Mouse (Mus musculus): ENCODE measurements around the gene Nemf. TPM values are rescaled to one million over a fixed set of nuclear protein-coding genes. Genes with fewer than 3 reads are reported as not detected.

Gene Nemf
- polyA plus RNA-seq (2015; fragmentation: Illumina TruSeq; extraction: RNeasy Lipid Tissue Mini Kit (QIAGEN cat#74804); ENCODE audit: insufficient read depth, low read depth, low replicate concordance), result 14.8 TPM

DNA sequence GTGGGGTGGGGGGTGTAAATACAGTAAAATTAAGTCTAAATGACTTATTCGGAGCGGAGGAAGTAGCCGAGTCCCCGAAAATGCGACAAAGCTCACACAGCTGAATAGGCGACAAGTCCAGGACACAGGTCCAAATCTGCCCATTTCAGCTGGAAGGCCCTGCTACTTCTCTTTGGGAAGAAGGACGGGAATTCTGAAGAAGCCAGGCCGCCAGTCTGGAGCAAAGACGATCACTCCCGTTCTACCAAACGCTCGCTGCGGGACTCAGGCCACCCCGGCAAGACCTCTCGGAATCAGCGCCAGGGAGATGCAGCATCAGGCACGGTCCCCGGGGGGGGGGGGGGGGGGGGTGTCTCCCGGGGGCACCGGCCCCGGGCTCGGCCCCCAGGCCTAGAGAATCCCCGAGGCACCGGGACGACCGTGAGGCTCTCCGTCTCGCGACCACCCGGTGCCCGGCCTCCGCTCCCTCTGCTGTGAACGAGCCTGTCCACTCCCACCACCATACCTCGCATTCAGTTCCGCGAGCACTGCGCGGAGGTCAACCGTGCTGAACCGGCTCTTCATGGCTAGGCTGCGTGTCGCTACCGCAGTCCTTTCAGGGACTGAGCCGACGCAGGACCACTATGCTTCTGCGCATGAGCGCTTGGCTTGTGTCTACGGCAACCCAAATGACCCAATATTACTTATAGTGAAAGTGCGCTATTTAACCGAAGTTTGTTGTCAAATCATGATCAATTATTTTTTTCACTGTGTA is at the start of gene Nemf:
TSS of gene Nemf (minus strand) at position 620 of the 754 bp plus-strand sequence.

DNA sequence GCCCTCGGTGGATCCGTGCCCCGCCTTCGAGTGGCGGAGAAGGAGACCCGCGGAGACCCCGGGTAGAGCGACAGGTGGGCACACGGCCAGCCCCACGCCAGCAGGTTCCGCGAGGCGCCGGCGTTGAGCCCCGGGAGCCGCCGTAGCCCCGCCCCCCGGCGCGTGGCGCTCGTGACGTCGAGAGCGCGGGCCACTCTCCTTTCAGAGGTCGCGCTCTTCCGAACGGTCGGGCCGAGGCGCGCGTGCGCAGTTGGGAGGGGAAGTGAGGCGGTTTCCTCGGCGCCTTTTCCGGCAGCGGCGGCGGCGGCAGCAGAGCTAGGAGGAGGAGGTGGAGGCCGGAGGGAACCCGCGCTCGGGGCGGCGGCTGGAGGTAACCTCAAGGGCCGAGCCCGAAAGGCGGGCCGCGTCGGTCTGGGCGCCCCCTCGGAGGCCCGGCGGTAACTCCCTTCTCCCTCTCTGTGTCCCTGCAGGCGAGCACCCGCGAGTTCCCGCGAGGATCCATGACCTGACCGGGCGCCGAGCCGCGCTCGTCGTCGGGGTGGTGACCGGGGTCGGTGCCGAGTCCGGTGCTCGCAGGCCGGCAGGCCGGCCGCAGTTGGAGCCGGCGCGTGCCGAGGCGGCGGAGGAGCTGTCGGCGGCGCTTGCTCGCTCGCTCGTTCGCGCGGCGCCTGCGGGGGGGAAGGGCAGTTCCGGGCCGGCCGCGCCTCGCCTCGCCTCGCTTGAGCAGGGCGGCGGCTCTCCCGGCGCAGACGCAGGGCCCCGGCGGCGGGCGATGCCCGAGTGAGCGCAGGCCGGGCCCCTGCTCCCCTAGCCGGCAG is 15.1 kb upstream of the Nemf start, which contains the start of the genes Arf6 and Gm9887:
TSS of gene Arf6 (plus strand) at position 297 of the 818 bp plus-strand sequence.
TSS of gene Gm9887 (minus strand) at position 605 of the 818 bp plus-strand sequence.

DNA sequence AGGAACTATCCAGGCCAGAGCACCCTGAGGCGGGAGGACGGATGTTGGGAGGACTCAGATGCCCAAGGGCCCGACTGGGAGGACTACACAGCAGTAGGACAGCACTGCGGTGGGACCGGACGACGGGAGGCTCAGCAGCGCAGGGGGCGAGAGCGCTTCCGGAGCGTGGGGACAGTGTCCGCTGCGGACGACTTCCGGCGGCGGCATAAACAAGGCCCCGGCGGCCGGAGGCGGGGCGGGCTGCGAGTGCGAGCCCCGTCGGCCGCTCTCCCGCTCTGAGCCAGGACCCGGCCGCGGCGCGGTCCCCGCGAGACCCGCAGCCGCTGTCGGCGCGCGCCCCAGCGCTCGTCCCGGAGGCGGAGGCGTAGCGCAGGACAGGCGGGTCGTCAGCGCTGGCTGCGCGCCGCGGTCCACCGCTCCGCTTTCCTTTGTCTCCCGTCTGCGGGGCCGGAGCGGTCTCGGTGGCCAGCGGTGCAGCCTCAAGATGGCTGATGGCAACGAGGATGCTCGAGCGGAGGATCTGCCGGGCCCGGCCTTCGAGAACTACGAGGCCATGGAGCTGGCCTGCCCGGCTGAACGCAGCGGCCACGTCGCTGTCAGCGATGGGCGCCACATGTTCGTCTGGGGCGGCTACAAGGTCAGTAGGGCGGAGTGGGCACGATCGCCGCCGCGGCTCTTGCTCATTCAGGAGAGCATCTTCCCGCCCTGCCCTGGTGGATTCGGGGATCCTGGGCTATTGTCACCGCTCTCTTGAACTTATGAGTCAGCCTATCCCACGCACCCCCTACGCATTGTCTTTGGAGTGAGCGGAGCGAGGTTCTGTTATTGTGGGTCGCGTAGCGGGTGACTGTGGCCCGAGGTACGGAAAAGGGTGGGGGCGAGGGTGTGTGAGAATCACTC is 60.2 kb downstream of the Nemf start, which contains the start of gene Klhdc2:
TSS of gene Klhdc2 (plus strand) at position 171 of the 900 bp plus-strand sequence.

Other genes with a start within 250 kb of the Nemf start
- gene Rps29, start 198.0 kb downstream of the Nemf start, polyA plus RNA-seq (2015; fragmentation: Illumina TruSeq; extraction: RNeasy Lipid Tissue Mini Kit (QIAGEN cat#74804); ENCODE audit: insufficient read depth, low read depth, low replicate concordance), result 1,238 TPM
- gene Lrr1, start 188.4 kb downstream of the Nemf start, polyA plus RNA-seq (2015; fragmentation: Illumina TruSeq; extraction: RNeasy Lipid Tissue Mini Kit (QIAGEN cat#74804); ENCODE audit: insufficient read depth, low read depth, low replicate concordance), result not detected
- 379 TPM for gene Rpl36al, start 173.1 kb downstream of the Nemf start, polyA plus RNA-seq (2015; fragmentation: Illumina TruSeq; extraction: RNeasy Lipid Tissue Mini Kit (QIAGEN cat#74804); ENCODE audit: insufficient read depth, low read depth, low replicate concordance)
- gene Mgat2, start 173.0 kb downstream of the Nemf start, polyA plus RNA-seq (2015; fragmentation: Illumina TruSeq; extraction: RNeasy Lipid Tissue Mini Kit (QIAGEN cat#74804); ENCODE audit: insufficient read depth, low read depth, low replicate concordance), result 13.2 TPM
- not detected for gene Gm49383, start 160.1 kb downstream of the Nemf start, polyA plus RNA-seq (2015; fragmentation: Illumina TruSeq; extraction: RNeasy Lipid Tissue Mini Kit (QIAGEN cat#74804); ENCODE audit: insufficient read depth, low read depth, low replicate concordance)
- not detected for gene Dnaaf2, start 158.7 kb downstream of the Nemf start, polyA plus RNA-seq (2015; fragmentation: Illumina TruSeq; extraction: RNeasy Lipid Tissue Mini Kit (QIAGEN cat#74804); ENCODE audit: insufficient read depth, low read depth, low replicate concordance)
- gene Gm49384, start 152.9 kb downstream of the Nemf start, polyA plus RNA-seq (2015; fragmentation: Illumina TruSeq; extraction: RNeasy Lipid Tissue Mini Kit (QIAGEN cat#74804); ENCODE audit: insufficient read depth, low read depth, low replicate concordance), result not detected
- 0.54 TPM for gene Pole2, start 129.0 kb downstream of the Nemf start, polyA plus RNA-seq (2015; fragmentation: Illumina TruSeq; extraction: RNeasy Lipid Tissue Mini Kit (QIAGEN cat#74804); ENCODE audit: insufficient read depth, low read depth, low replicate concordance)
- 0.72 TPM for gene Klhdc1, start 116.0 kb downstream of the Nemf start, polyA plus RNA-seq (2015; fragmentation: Illumina TruSeq; extraction: RNeasy Lipid Tissue Mini Kit (QIAGEN cat#74804); ENCODE audit: insufficient read depth, low read depth, low replicate concordance)
- 13.3 TPM for gene Klhdc2, start 60.5 kb downstream of the Nemf start, polyA plus RNA-seq (2015; fragmentation: Illumina TruSeq; extraction: RNeasy Lipid Tissue Mini Kit (QIAGEN cat#74804); ENCODE audit: insufficient read depth, low read depth, low replicate concordance)
- 11.4 TPM for gene Arf6, start 15.0 kb upstream of the Nemf start, polyA plus RNA-seq (2015; fragmentation: Illumina TruSeq; extraction: RNeasy Lipid Tissue Mini Kit (QIAGEN cat#74804); ENCODE audit: insufficient read depth, low read depth, low replicate concordance)
- gene Gm9887, start 15.3 kb upstream of the Nemf start, polyA plus RNA-seq (2015; fragmentation: Illumina TruSeq; extraction: RNeasy Lipid Tissue Mini Kit (QIAGEN cat#74804); ENCODE audit: insufficient read depth, low read depth, low replicate concordance), result not detected
- 1.4 TPM for gene Vcpkmt, start 225.9 kb upstream of the Nemf start, polyA plus RNA-seq (2015; fragmentation: Illumina TruSeq; extraction: RNeasy Lipid Tissue Mini Kit (QIAGEN cat#74804); ENCODE audit: insufficient read depth, low read depth, low replicate concordance)